Mouse (Mus musculus): ENCODE results near the gene Prkn. TPM values are rescaled to one million over a fixed set of nuclear protein-coding genes. Genes with fewer than 3 reads are reported as not detected.
A peak's percentile ranks its signal among the peaks of the same experiment; 100 is the strongest.

Prkn gene
- polyA plus RNA-seq, 1 experiment from 2014 or later = 2.3 TPM

- 68% methylated on average over 6 of the region's 6 CpGs for WGBS
- Histone ChIP-seq H3K27ac (replicated peaks) (no peak overlapping the region), H3K27me3 (ENCODE audit: control insufficient read depth, insufficient read depth, low read length) (no peaks in the 10 kb centered on the region), H3K9me3 (ENCODE audit: control insufficient read depth, low read length) (no peaks in the 10 kb centered on the region), H3K36me3 (ENCODE audit: control insufficient read depth, insufficient read depth, low read length) (no peaks in the 10 kb centered on the region), H3K4me2 (replicated peaks; ENCODE audit: low read depth) (no peak overlapping the region), H3K4me1 (replicated peaks; ENCODE audit: control insufficient read depth, insufficient read depth) (no peaks in the 10 kb centered on the region), H3K9ac (ENCODE audit: low read length) (no peak overlapping the region), H3K4me3 (ENCODE audit: low read depth, low read length) (no peak overlapping the region)
- no peak for DNase-seq (ENCODE audit: low spot score)
- TF ChIP-seq EP300 (optimal IDR thresholded peaks at IDR 0.05) (no peak), CTCF (IDR thresholded peaks at IDR 0.05; ENCODE audit: low read depth) (no peak)
- ATAC-seq (ENCODE audit: low FRiP score, low TSS enrichment) = no peak
Measured at GRCm38 (mm10) chr17:12038499-12038898, 1198.3 kb downstream of the Prkn start.

DNA sequence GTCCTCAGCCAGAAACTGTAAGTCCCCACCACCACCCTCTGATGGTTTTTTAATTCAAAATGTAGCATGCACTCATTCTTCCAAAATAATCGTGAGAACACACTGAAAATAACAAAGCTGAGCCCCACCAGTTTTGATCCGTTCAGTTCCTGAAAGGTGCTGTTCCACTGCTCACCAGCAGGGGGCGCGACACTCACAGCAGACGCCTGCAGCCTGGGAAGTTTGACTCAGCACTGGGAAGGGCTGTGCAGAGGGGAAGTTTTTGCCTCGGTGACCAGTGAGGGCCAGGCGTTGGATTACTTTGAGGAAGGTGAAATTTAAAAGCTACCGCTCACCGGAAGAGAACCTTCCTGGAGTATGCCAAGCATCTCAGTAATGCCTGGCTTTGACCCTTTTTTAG lies 1199.0 kb downstream of the Prkn start:
- ATAC-seq (ENCODE audit: low FRiP score, low TSS enrichment) (peak; percentile 77), DNase-seq (ENCODE audit: low spot score) (peak; percentile 86)
- TF ChIP-seq CTCF (IDR thresholded peaks at IDR 0.05; ENCODE audit: low read depth) (peak; percentile 99), EP300 (optimal IDR thresholded peaks at IDR 0.05) (no peak)
- Histone ChIP-seq H3K4me3 (ENCODE audit: low read depth, low read length) (no peak overlapping the region), H3K4me1 (replicated peaks; ENCODE audit: control insufficient read depth, insufficient read depth) (no peaks in the 10 kb centered on the region), H3K4me2 (replicated peaks; ENCODE audit: low read depth) (no peak overlapping the region), H3K9me3 (ENCODE audit: control insufficient read depth, low read length) (no peaks in the 10 kb centered on the region), H3K9ac (ENCODE audit: low read length) (no peak overlapping the region), H3K36me3 (ENCODE audit: control insufficient read depth, insufficient read depth, low read length) (no peaks in the 10 kb centered on the region), H3K27ac (replicated peaks) (no peak overlapping the region), H3K27me3 (ENCODE audit: control insufficient read depth, insufficient read depth, low read length) (no peaks in the 10 kb centered on the region)
- 1% methylated on average over 9 of the region's 9 CpGs for WGBS

GRCm38 (mm10) chr17:12039922-12040321 lies 1199.7 kb downstream of the Prkn start:
- Histone ChIP-seq H3K4me1 (replicated peaks; ENCODE audit: control insufficient read depth, insufficient read depth) (no peaks in the 10 kb centered on the region), H3K27ac (replicated peaks) (no peak overlapping the region), H3K9me3 (ENCODE audit: control insufficient read depth, low read length) (no peaks in the 10 kb centered on the region), H3K27me3 (ENCODE audit: control insufficient read depth, insufficient read depth, low read length) (no peaks in the 10 kb centered on the region), H3K36me3 (ENCODE audit: control insufficient read depth, insufficient read depth, low read length) (no peaks in the 10 kb centered on the region), H3K4me2 (replicated peaks; ENCODE audit: low read depth) (no peak overlapping the region), H3K9ac (ENCODE audit: low read length) (no peak overlapping the region), H3K4me3 (ENCODE audit: low read depth, low read length) (no peak overlapping the region)
- 63% methylated on average over 3 of the region's 3 CpGs for WGBS
- DNase-seq (ENCODE audit: low spot score) (no peak), ATAC-seq (ENCODE audit: low FRiP score, low TSS enrichment) (no peak)
- TF ChIP-seq EP300 (optimal IDR thresholded peaks at IDR 0.05) = no peak
- TF ChIP-seq CTCF (IDR thresholded peaks at IDR 0.05; ENCODE audit: low read depth) = no peak

DNA sequence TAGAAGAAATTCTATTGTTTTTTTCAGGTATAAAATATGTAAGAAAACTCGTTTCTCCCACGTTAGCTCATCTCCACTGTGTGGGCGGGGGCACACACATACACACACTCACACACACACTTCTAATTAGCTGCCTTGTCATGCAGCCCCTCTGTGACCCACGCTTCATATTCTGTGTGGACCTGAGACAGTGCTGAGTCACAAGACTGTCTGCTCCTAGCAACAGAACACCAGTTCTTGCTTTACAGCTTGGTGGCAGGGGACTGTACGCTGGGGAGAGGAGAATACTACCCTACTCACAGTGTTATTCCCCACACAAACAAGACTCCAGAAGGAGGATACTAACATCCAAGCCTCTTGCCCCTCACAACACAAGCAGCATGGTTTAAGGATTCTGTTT lies 1200.4 kb downstream of the Prkn start:
- Histone ChIP-seq H3K9me3 (ENCODE audit: control insufficient read depth, low read length) (no peaks in the 10 kb centered on the region), H3K27me3 (ENCODE audit: control insufficient read depth, insufficient read depth, low read length) (no peaks in the 10 kb centered on the region), H3K4me2 (replicated peaks; ENCODE audit: low read depth) (no peak overlapping the region), H3K4me1 (replicated peaks; ENCODE audit: control insufficient read depth, insufficient read depth) (no peaks in the 10 kb centered on the region), H3K36me3 (ENCODE audit: control insufficient read depth, insufficient read depth, low read length) (no peaks in the 10 kb centered on the region), H3K4me3 (ENCODE audit: low read depth, low read length) (no peak overlapping the region), H3K9ac (ENCODE audit: low read length) (no peak overlapping the region), H3K27ac (replicated peaks) (no peak overlapping the region)
- no peak for TF ChIP-seq CTCF (IDR thresholded peaks at IDR 0.05; ENCODE audit: low read depth)
- no peak for TF ChIP-seq EP300 (optimal IDR thresholded peaks at IDR 0.05)
- no peak for DNase-seq (ENCODE audit: low spot score)
- 83% methylated on average over 5 of the region's 5 CpGs for WGBS
- ATAC-seq (ENCODE audit: low FRiP score, low TSS enrichment) = no peak

DNA sequence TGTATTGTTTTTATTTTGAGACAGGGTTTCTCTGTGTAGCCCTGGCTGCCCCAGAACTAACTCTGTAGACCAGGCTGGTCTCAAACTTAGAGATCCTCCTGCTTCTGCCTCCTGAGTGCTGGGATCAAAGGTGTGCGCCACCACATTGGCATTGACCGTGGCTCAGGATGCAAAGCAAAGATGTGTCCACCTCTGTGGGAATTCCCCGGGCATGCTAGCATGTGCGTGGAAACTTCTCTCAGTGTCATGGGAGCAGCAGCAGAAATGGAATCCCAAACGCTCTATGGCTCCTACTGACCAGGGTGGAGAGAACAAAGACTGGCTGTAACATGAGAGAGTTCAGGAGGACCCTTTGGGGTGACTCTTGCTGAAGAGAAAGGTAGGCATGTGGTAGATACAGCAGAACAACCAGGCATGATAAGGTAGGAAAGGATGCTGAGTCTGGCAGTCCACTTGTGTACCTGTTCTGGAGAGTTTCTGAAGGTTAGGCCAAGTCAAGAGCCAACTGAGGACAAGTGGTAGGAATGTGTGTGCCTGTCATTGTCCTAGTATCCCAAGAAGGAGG lies 1201.0 kb downstream of the Prkn start:
- TF ChIP-seq EP300 (optimal IDR thresholded peaks at IDR 0.05) (no peak), CTCF (IDR thresholded peaks at IDR 0.05; ENCODE audit: low read depth) (no peak)
- Histone ChIP-seq H3K4me3 (ENCODE audit: low read depth, low read length) (no peak overlapping the region), H3K27ac (replicated peaks) (no peak overlapping the region), H3K27me3 (ENCODE audit: control insufficient read depth, insufficient read depth, low read length) (no peaks in the 10 kb centered on the region), H3K9ac (ENCODE audit: low read length) (no peak overlapping the region), H3K4me1 (replicated peaks; ENCODE audit: control insufficient read depth, insufficient read depth) (no peaks in the 10 kb centered on the region), H3K9me3 (ENCODE audit: control insufficient read depth, low read length) (no peaks in the 10 kb centered on the region), H3K4me2 (replicated peaks; ENCODE audit: low read depth) (no peak overlapping the region), H3K36me3 (ENCODE audit: control insufficient read depth, insufficient read depth, low read length) (no peaks in the 10 kb centered on the region)
- 96% methylated on average over 5 of the region's 5 CpGs for WGBS
- ATAC-seq (ENCODE audit: low FRiP score, low TSS enrichment) (no peak), DNase-seq (ENCODE audit: low spot score) (no peak)

DNA sequence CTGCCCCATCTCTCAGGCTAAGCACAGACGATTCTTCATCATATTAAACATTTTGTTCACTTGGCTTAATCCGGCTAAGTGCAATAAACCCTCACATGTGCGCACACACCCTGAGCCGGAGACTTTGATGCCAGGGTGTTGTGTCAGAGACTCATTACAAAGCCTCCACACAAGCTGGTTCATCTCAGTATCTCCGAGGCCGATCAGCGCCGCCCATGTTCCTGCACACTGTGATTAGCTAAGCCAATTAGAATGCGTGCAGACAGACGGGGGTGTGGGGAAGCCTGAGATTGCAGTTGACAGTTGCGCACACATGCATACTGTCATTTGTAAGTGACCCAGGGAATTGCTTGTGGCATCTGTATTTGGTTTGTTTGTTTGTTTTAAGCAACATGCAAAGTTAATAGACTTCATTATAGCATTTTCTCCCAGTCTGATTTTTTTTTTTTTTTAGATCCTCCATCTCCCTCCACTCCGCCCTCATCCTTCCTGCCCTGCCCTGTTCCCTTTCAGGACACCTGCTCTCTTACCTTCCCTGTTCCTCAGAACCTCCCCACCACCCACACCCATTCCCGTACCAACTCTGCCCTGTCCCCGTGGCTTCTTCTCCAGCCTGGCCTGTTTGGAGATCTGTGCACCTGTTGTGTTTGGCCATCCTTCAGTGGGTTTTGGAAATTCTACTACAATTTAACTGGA lies 1202.5 kb downstream of the Prkn start:
- Histone ChIP-seq H3K4me2 (replicated peaks; ENCODE audit: low read depth) (no peak overlapping the region), H3K4me3 (ENCODE audit: low read depth, low read length) (no peak overlapping the region), H3K27ac (replicated peaks) (no peak overlapping the region), H3K36me3 (ENCODE audit: control insufficient read depth, insufficient read depth, low read length) (no peaks in the 10 kb centered on the region), H3K9ac (ENCODE audit: low read length) (no peak overlapping the region), H3K27me3 (ENCODE audit: control insufficient read depth, insufficient read depth, low read length) (no peaks in the 10 kb centered on the region), H3K4me1 (replicated peaks; ENCODE audit: control insufficient read depth, insufficient read depth) (no peaks in the 10 kb centered on the region), H3K9me3 (ENCODE audit: control insufficient read depth, low read length) (no peaks in the 10 kb centered on the region)
- ATAC-seq (ENCODE audit: low FRiP score, low TSS enrichment) (peak; percentile 51; the same call in 1 of the 2 replicates), DNase-seq (ENCODE audit: low spot score) (no peak)
- TF ChIP-seq EP300 (optimal IDR thresholded peaks at IDR 0.05) = no peak
- no peak for TF ChIP-seq CTCF (IDR thresholded peaks at IDR 0.05; ENCODE audit: low read depth)
- WGBS = 42% methylated on average over 14 of the region's 14 CpGs
